Mouse (Mus musculus): ENCODE measurements around the gene Nup54.
A peak's percentile ranks its signal among the peaks of the same experiment; 100 is the strongest.

The Nup54 gene

GRCm38 (mm10) chr5:92372605-92373004 is 62.4 kb downstream of the Nup54 start:
- no peak for DNase-seq

- peak; percentile 29 for DNase-seq
Measured at GRCm38 (mm10) chr5:92371361-92371976, 63.5 kb downstream of the Nup54 start.

GRCm38 (mm10) chr5:92370891-92371290 is 64.1 kb downstream of the Nup54 start:
- no peak for DNase-seq

- no peak for DNase-seq
Measured at GRCm38 (mm10) chr5:92370392-92370791, 64.6 kb downstream of the Nup54 start.

GRCm38 (mm10) chr5:92369151-92369994 is 65.6 kb downstream of the Nup54 start:
- DNase-seq: no peak

GRCm38 (mm10) chr5:92368392-92368791 is 66.6 kb downstream of the Nup54 start:
- DNase-seq: no peak

- DNase-seq: no peak
Measured at GRCm38 (mm10) chr5:92366565-92366964, 68.5 kb downstream of the Nup54 start.

Measured in kidney, adult 18-20 months (tissue).